Mouse (Mus musculus) ovary, adult 10 weeks (tissue): ENCODE results near the gene Btbd9. TPM values are rescaled to one million over a fixed set of nuclear protein-coding genes. Genes with fewer than 3 reads are reported as not detected.

Experiments
- polyA plus RNA-seq: library from polyadenylated mRNA; stranded (reverse); fragments of 350-450 nt; fragmentation: Illumina TruSeq; extraction: RNeasy Lipid Tissue Mini Kit (QIAGEN cat#74804); gene quantifications from one replicate; pipeline ENCODE4 v1.2.3, GENCODE M21; 2014

Gene Btbd9
- polyA plus RNA-seq = 8.7 TPM

GRCm38 (mm10) chr17:30575941-30576773 is at the start of gene Btbd9:
TSS of gene Btbd9 (minus strand) at chr17:30576488.

DNA sequence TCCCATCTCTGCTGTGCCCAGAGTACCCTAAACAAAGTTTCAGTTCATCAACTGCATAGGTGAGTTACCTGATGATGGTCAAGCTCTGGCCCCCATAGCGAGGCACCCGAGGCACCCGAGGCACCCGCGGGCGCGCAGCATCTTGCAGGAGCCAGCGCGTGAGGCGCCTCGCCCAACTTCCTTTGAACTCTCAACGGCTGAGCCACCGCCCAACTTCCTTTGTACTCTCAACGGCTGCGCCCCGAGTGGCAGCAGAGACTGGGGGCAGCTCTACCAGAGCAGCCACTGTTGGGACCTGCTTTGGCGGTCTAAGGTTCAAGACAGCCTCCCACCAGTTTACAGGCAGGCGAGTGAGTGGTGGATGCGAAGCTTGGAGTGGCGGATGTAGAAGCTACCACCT is 47.8 kb upstream of the Btbd9 start, which contains the start of gene Dnah8:
Gene Dnah8, plus strand, starts transcription at position 223 of the 400 bp plus-strand sequence.

Other genes starting within 250 kb of the Btbd9 start
- 2.0 TPM for gene Dnah8, start 47.9 kb upstream of the Btbd9 start, polyA plus RNA-seq
- gene Glo1, start 50.4 kb upstream of the Btbd9 start, polyA plus RNA-seq = 191 TPM